Mouse (Mus musculus): ENCODE results near the gene Arhgap4. TPM values are rescaled to one million over a fixed set of nuclear protein-coding genes. Genes with fewer than 3 reads are reported as not detected.
A peak's percentile ranks its signal among the peaks of the same experiment; 100 is the strongest.

Gene Arhgap4
- polyA plus RNA-seq, 1 experiment, result 583 TPM

- TF ChIP-seq POLR2A (IDR thresholded peaks at IDR 0.05; ENCODE audit: control insufficient read depth, extremely low read depth, insufficient read depth, low read length, poor library complexity) (no peak), CTCF (IDR thresholded peaks at IDR 0.05; ENCODE audit: borderline replicate concordance, control insufficient read depth, extremely low read depth, insufficient read depth, low read length, poor library complexity) (no peak)
- H3K27ac ChIP-seq (ENCODE audit: control insufficient read depth, insufficient read depth, low read length), result no peak overlapping the region
- H3K4me1 ChIP-seq (replicated peaks; ENCODE audit: control insufficient read depth, insufficient read depth, low read length), result no peaks in the 10 kb centered on the region
- DNase-seq, result peak; percentile 49
- no peak overlapping the region for H3K4me3 ChIP-seq (ENCODE audit: control insufficient read depth, insufficient read depth, low read length)
- 40% methylated on average over 4 of the region's 4 CpGs for WGBS
- peaks cover 85% of the 10 kb centered on the region for H3K36me3 ChIP-seq (ENCODE audit: control insufficient read depth, insufficient read depth, low read length)
- no peaks in the 10 kb centered on the region for H3K27me3 ChIP-seq (ENCODE audit: control insufficient read depth, insufficient read depth, low read length)
These were observed 27.0 kb upstream of the Arhgap4 start for GRCm38 (mm10) chrX:73948647-73949046.

- WGBS, result 98% methylated on average over 6 of the region's 6 CpGs
- no peak overlapping the region for H3K27ac ChIP-seq (ENCODE audit: control insufficient read depth, insufficient read depth, low read length)
- H3K4me1 ChIP-seq (replicated peaks; ENCODE audit: control insufficient read depth, insufficient read depth, low read length), result no peaks in the 10 kb centered on the region
- no peaks in the 10 kb centered on the region for H3K27me3 ChIP-seq (ENCODE audit: control insufficient read depth, insufficient read depth, low read length)
- H3K36me3 ChIP-seq (ENCODE audit: control insufficient read depth, insufficient read depth, low read length), result peaks cover 79% of the 10 kb centered on the region
- H3K4me3 ChIP-seq (ENCODE audit: control insufficient read depth, insufficient read depth, low read length), result no peak overlapping the region
- TF ChIP-seq POLR2A (IDR thresholded peaks at IDR 0.05; ENCODE audit: control insufficient read depth, extremely low read depth, insufficient read depth, low read length, poor library complexity), result no peak
- no peak for TF ChIP-seq CTCF (IDR thresholded peaks at IDR 0.05; ENCODE audit: borderline replicate concordance, control insufficient read depth, extremely low read depth, insufficient read depth, low read length, poor library complexity)
- DNase-seq, result no peak
These were observed 25.2 kb upstream of the Arhgap4 start for GRCm38 (mm10) chrX:73946896-73947295.

GRCm38 (mm10) chrX:73942294-73942693 is 20.6 kb upstream of the Arhgap4 start:
- 100% methylated on average over 2 of the region's 2 CpGs for WGBS

GRCm38 (mm10) chrX:73941860-73942259 is 20.2 kb upstream of the Arhgap4 start:
- TF ChIP-seq POLR2A (IDR thresholded peaks at IDR 0.05; ENCODE audit: control insufficient read depth, extremely low read depth, insufficient read depth, low read length, poor library complexity) (no peak), CTCF (IDR thresholded peaks at IDR 0.05; ENCODE audit: borderline replicate concordance, control insufficient read depth, extremely low read depth, insufficient read depth, low read length, poor library complexity) (no peak)
- Histone ChIP-seq H3K4me1 (replicated peaks; ENCODE audit: control insufficient read depth, insufficient read depth, low read length) (no peaks in the 10 kb centered on the region), H3K36me3 (ENCODE audit: control insufficient read depth, insufficient read depth, low read length) (peaks cover 36% of the 10 kb centered on the region), H3K4me3 (ENCODE audit: control insufficient read depth, insufficient read depth, low read length) (no peak overlapping the region), H3K27me3 (ENCODE audit: control insufficient read depth, insufficient read depth, low read length) (no peaks in the 10 kb centered on the region), H3K27ac (ENCODE audit: control insufficient read depth, insufficient read depth, low read length) (no peak overlapping the region)
- DNase-seq, result no peak
- 98% methylated on average over 2 of the region's 2 CpGs for WGBS

More at GRCm38 (mm10) chrX:73942294-73942693, 20.6 kb upstream of the Arhgap4 start:
- H3K4me3 ChIP-seq (ENCODE audit: control insufficient read depth, insufficient read depth, low read length), result no peak overlapping the region
- no peaks in the 10 kb centered on the region for H3K4me1 ChIP-seq (replicated peaks; ENCODE audit: control insufficient read depth, insufficient read depth, low read length)
- H3K36me3 ChIP-seq (ENCODE audit: control insufficient read depth, insufficient read depth, low read length), result peaks cover 41% of the 10 kb centered on the region
- H3K27ac ChIP-seq (ENCODE audit: control insufficient read depth, insufficient read depth, low read length), result no peak overlapping the region
- DNase-seq, result no peak
- H3K27me3 ChIP-seq (ENCODE audit: control insufficient read depth, insufficient read depth, low read length), result no peaks in the 10 kb centered on the region
- TF ChIP-seq POLR2A (IDR thresholded peaks at IDR 0.05; ENCODE audit: control insufficient read depth, extremely low read depth, insufficient read depth, low read length, poor library complexity) (no peak), CTCF (IDR thresholded peaks at IDR 0.05; ENCODE audit: borderline replicate concordance, control insufficient read depth, extremely low read depth, insufficient read depth, low read length, poor library complexity) (no peak)

- TF ChIP-seq CTCF (IDR thresholded peaks at IDR 0.05; ENCODE audit: borderline replicate concordance, control insufficient read depth, extremely low read depth, insufficient read depth, low read length, poor library complexity) (no peak), POLR2A (IDR thresholded peaks at IDR 0.05; ENCODE audit: control insufficient read depth, extremely low read depth, insufficient read depth, low read length, poor library complexity) (no peak)
- H3K27me3 ChIP-seq (ENCODE audit: control insufficient read depth, insufficient read depth, low read length), result no peaks in the 10 kb centered on the region
- H3K4me3 ChIP-seq (ENCODE audit: control insufficient read depth, insufficient read depth, low read length), result no peak overlapping the region
- peaks cover 8% of the 10 kb centered on the region for H3K4me1 ChIP-seq (replicated peaks; ENCODE audit: control insufficient read depth, insufficient read depth, low read length)
- DNase-seq, result no peak
- WGBS, result 61% methylated on average over 2 of the region's 2 CpGs
- H3K36me3 ChIP-seq (ENCODE audit: control insufficient read depth, insufficient read depth, low read length), result no peaks in the 10 kb centered on the region
- H3K27ac ChIP-seq (ENCODE audit: control insufficient read depth, insufficient read depth, low read length), result no peak overlapping the region
These were observed 10.2 kb upstream of the Arhgap4 start for GRCm38 (mm10) chrX:73931871-73932270.

- DNase-seq, result peak; percentile 45
- peak within 1 kb of the TSS; percentile 40; the same call in 1 of the 2 replicates for H3K4me3 ChIP-seq (ENCODE audit: control insufficient read depth, insufficient read depth, low read length)
- no peak within 1 kb of the TSS for H3K27ac ChIP-seq (ENCODE audit: control insufficient read depth, insufficient read depth, low read length)
- H3K36me3 ChIP-seq (ENCODE audit: control insufficient read depth, insufficient read depth, low read length), result no peaks in the 10 kb centered on the region
- H3K4me1 ChIP-seq (replicated peaks; ENCODE audit: control insufficient read depth, insufficient read depth, low read length), result peaks cover 8% of the 10 kb centered on the region
- H3K27me3 ChIP-seq (ENCODE audit: control insufficient read depth, insufficient read depth, low read length), result no peaks in the 10 kb centered on the region
- TF ChIP-seq POLR2A (IDR thresholded peaks at IDR 0.05; ENCODE audit: control insufficient read depth, extremely low read depth, insufficient read depth, low read length, poor library complexity) (no peak), CTCF (IDR thresholded peaks at IDR 0.05; ENCODE audit: borderline replicate concordance, control insufficient read depth, extremely low read depth, insufficient read depth, low read length, poor library complexity) (no peak)
- 29% methylated on average over 17 of the region's 17 CpGs for WGBS
These were observed 8.9 kb upstream of the Arhgap4 start, which contains the start of gene Renbp for GRCm38 (mm10) chrX:73930402-73931062. Gene Renbp, minus strand, starts transcription at chrX:73930850.

Measured in thymus, adult 2 months (tissue).